Mouse (Mus musculus): ENCODE results near the gene Mc1r. TPM values are rescaled to one million over a fixed set of nuclear protein-coding genes. Genes with fewer than 3 reads are reported as not detected.

The Mc1r gene
- total RNA-seq, 2 experiments from 2014 or later, result not detected

Other genes with a start within 250 kb of the Mc1r start
- gene Sult5a1, start 248.8 kb upstream of the Mc1r start, total RNA-seq (2015; ENCODE audit: low replicate concordance), result not detected in 2 replicates
- not detected in 2 replicates for gene Sult5a1, start 248.8 kb upstream of the Mc1r start, total RNA-seq (2017; ENCODE audit: low replicate concordance)
- 1.3 TPM in 1 of 2 replicates, not detected in the other for gene Dpep1, start 220.9 kb upstream of the Mc1r start, total RNA-seq (2015; ENCODE audit: low replicate concordance)
- gene Dpep1, start 220.9 kb upstream of the Mc1r start, total RNA-seq (2017; ENCODE audit: low replicate concordance), result not detected in 2 replicates
- 19.2 and 24.9 TPM in 2 replicates for gene Chmp1a, start 194.3 kb upstream of the Mc1r start, total RNA-seq (2015; ENCODE audit: low replicate concordance)
- gene Chmp1a, start 194.3 kb upstream of the Mc1r start, total RNA-seq (2017; ENCODE audit: low replicate concordance), result 17.0 and 24.1 TPM in 2 replicates
- not detected in 2 replicates for gene Spata33, start 194.3 kb upstream of the Mc1r start, total RNA-seq (2015; ENCODE audit: low replicate concordance)
- not detected in 2 replicates for gene Spata33, start 194.3 kb upstream of the Mc1r start, total RNA-seq (2017; ENCODE audit: low replicate concordance)
- 3.1 and 5.6 TPM in 2 replicates for gene Cdk10, start 182.3 kb upstream of the Mc1r start, total RNA-seq (2015; ENCODE audit: low replicate concordance)
- gene Cdk10, start 182.3 kb upstream of the Mc1r start, total RNA-seq (2017; ENCODE audit: low replicate concordance), result 3.0 and 7.5 TPM in 2 replicates
- 2.3 TPM in 1 of 2 replicates, not detected in the other for gene Spata2l, start 170.9 kb upstream of the Mc1r start, total RNA-seq (2015; ENCODE audit: low replicate concordance)
- 0.56 and 2.0 TPM in 2 replicates for gene Spata2l, start 170.9 kb upstream of the Mc1r start, total RNA-seq (2017; ENCODE audit: low replicate concordance)
- 6.0 and 8.8 TPM in 2 replicates for gene Zfp276, start 152.9 kb upstream of the Mc1r start, total RNA-seq (2015; ENCODE audit: low replicate concordance)
- gene Zfp276, start 152.9 kb upstream of the Mc1r start, total RNA-seq (2017; ENCODE audit: low replicate concordance), result 9.3 and 12.4 TPM in 2 replicates
- gene Vps9d1, start 152.8 kb upstream of the Mc1r start, total RNA-seq (2015; ENCODE audit: low replicate concordance), result 3.6 and 5.2 TPM in 2 replicates
- 6.6 and 9.8 TPM in 2 replicates for gene Vps9d1, start 152.8 kb upstream of the Mc1r start, total RNA-seq (2017; ENCODE audit: low replicate concordance)
- gene Fanca, start 88.5 kb upstream of the Mc1r start, total RNA-seq (2015; ENCODE audit: low replicate concordance), result 2.3 and 16.5 TPM in 2 replicates
- gene Fanca, start 88.5 kb upstream of the Mc1r start, total RNA-seq (2017; ENCODE audit: low replicate concordance), result 11.1 and 22.0 TPM in 2 replicates
- gene Spire2, start 74.4 kb upstream of the Mc1r start, total RNA-seq (2015; ENCODE audit: low replicate concordance), result not detected in 2 replicates
- gene Spire2, start 74.4 kb upstream of the Mc1r start, total RNA-seq (2017; ENCODE audit: low replicate concordance), result 0.09 TPM in 1 of 2 replicates, not detected in the other
- 25.3 and 45.0 TPM in 2 replicates for gene Tcf25, start 33.4 kb upstream of the Mc1r start, total RNA-seq (2015; ENCODE audit: low replicate concordance)
- gene Tcf25, start 33.4 kb upstream of the Mc1r start, total RNA-seq (2017; ENCODE audit: low replicate concordance), result 19.5 and 29.4 TPM in 2 replicates
- 3.8 TPM in 1 of 2 replicates, not detected in the other for gene Tubb3, start 4.3 kb downstream of the Mc1r start, total RNA-seq (2015; ENCODE audit: low replicate concordance)
- not detected in 2 replicates for gene Tubb3, start 4.3 kb downstream of the Mc1r start, total RNA-seq (2017; ENCODE audit: low replicate concordance)
- gene Def8, start 16.4 kb downstream of the Mc1r start, total RNA-seq (2015; ENCODE audit: low replicate concordance), result 11.3 and 15.8 TPM in 2 replicates
- 12.8 and 16.5 TPM in 2 replicates for gene Def8, start 16.4 kb downstream of the Mc1r start, total RNA-seq (2017; ENCODE audit: low replicate concordance)
- gene Afg3l1, start 70.8 kb downstream of the Mc1r start, total RNA-seq (2015; ENCODE audit: low replicate concordance), result 6.1 and 10.4 TPM in 2 replicates
- gene Afg3l1, start 70.8 kb downstream of the Mc1r start, total RNA-seq (2017; ENCODE audit: low replicate concordance), result 2.6 and 6.7 TPM in 2 replicates
- gene Dbndd1, start 108.4 kb downstream of the Mc1r start, total RNA-seq (2015; ENCODE audit: low replicate concordance), result not detected in 2 replicates
- not detected in 2 replicates for gene Dbndd1, start 108.4 kb downstream of the Mc1r start, total RNA-seq (2017; ENCODE audit: low replicate concordance)
- gene Gas8, start 111.7 kb downstream of the Mc1r start, total RNA-seq (2015; ENCODE audit: low replicate concordance), result not detected in 2 replicates
- 2.4 and 3.4 TPM in 2 replicates for gene Gas8, start 111.7 kb downstream of the Mc1r start, total RNA-seq (2017; ENCODE audit: low replicate concordance)
- 6.9 and 9.0 TPM in 2 replicates for gene Rhou, start 246.8 kb downstream of the Mc1r start, total RNA-seq (2015; ENCODE audit: low replicate concordance)
- gene Rhou, start 246.8 kb downstream of the Mc1r start, total RNA-seq (2017; ENCODE audit: low replicate concordance), result 9.6 and 9.8 TPM in 2 replicates